Mouse (Mus musculus) MEL (cell line): ENCODE data around the gene B130006D01Rik. TPM values are rescaled to one million over a fixed set of nuclear protein-coding genes. Genes with fewer than 3 reads are reported as not detected.

Source experiments
- DNase-seq: peaks from one replicate; pipeline ENCODE4 v3.0.0; 2011; ENCODE audit warnings: low read depth, low spot score
- H3K27ac ChIP-seq: 2 replicates; pipeline ENCODE4 v1.5.1; 2012; ENCODE audit warnings: low read depth, mild to moderate bottlenecking, control low read depth, low read length, moderate library complexity; ENCODE audit not compliant: control insufficient read depth
- H3K27me3 ChIP-seq, 2 experiments: fragments of 150-350 bp in 1 of 2; sonication (generic) in 1 of 2; 2 replicates each; pipeline ENCODE4 v1.6.1; 2012; ENCODE audit warnings: low read length in 2 of 2, mild to moderate bottlenecking in 2 of 2, improper control_type of control experiment in 1 of 2, moderate library complexity in 1 of 2; ENCODE audit not compliant: insufficient read depth in 2 of 2, control insufficient read depth in 1 of 2
- H3K36me3 ChIP-seq, 2 experiments: 2 replicates each; pipeline ENCODE4 v1.6.1; 2012 to 2014; ENCODE audit warnings: low read length in 2 of 2, improper control_type of control experiment in 1 of 2, inconsistent platforms in 1 of 2, mild to moderate bottlenecking in 1 of 2; ENCODE audit not compliant: insufficient read depth in 2 of 2, control insufficient read depth in 1 of 2
- H3K4me1 ChIP-seq, 2 experiments: fragments of 150-350 bp in 1 of 2; sonication (generic) in 1 of 2; 2 replicates each; pipeline ENCODE4 v1.6.1; 2012; ENCODE audit warnings: low read length in 2 of 2, improper control_type of control experiment in 1 of 2, mild to moderate bottlenecking in 1 of 2; ENCODE audit not compliant: insufficient read depth in 2 of 2, control insufficient read depth in 1 of 2
- H3K4me3 ChIP-seq, 2 experiments: fragments of 150-350 bp in 1 of 2; sonication (generic) in 1 of 2; 2 replicates each; pipeline ENCODE4 v1.5.1; 2012; ENCODE audit warnings: low read depth in 2 of 2, low read length in 2 of 2, mild to moderate bottlenecking in 2 of 2, moderate library complexity in 2 of 2, control low read depth in 1 of 2, improper control_type of control experiment in 1 of 2; ENCODE audit not compliant: control insufficient read depth in 1 of 2, insufficient read depth in 1 of 2
- H3K79me2 ChIP-seq: 2 replicates; pipeline ENCODE4 v1.6.1; 2012; ENCODE audit warnings: mild to moderate bottlenecking, low read length, moderate library complexity; ENCODE audit not compliant: control insufficient read depth, poor library complexity, insufficient read depth
- H3K9ac ChIP-seq: 2 replicates; pipeline ENCODE4 v1.6.1; 2012; ENCODE audit warnings: low read depth, mild to moderate bottlenecking, control low read depth, low read length, moderate library complexity; ENCODE audit not compliant: control insufficient read depth, poor library complexity, severe bottlenecking
- H3K9me3 ChIP-seq: fragments of 150-350 bp; sonication (generic); replicated peaks from 2 replicates; pipeline ENCODE4 v1.6.1; 2012; ENCODE audit warnings: mild to moderate bottlenecking, low read length, improper control_type of control experiment, moderate library complexity; ENCODE audit not compliant: insufficient read depth
- CHD1 ChIP-seq: IDR thresholded peaks from 2 replicates; pipeline ENCODE4 v1.6.1; 2012; ENCODE audit warnings: low read depth, mild to moderate bottlenecking, inconsistent platforms, low read length, improper control_type of control experiment
- CTCF ChIP-seq, 3 experiments: IDR thresholded peaks in 2 of 3; conservative IDR thresholded peaks in 1 of 3; 2 replicates each; pipeline ENCODE4 v1.5.1; 2011 to 2012; ENCODE audit warnings: low read length in 3 of 3, low read depth in 2 of 3, mild to moderate bottlenecking in 2 of 3, improper control_type of control experiment in 1 of 3, inconsistent platforms in 1 of 3, mixed read lengths in 1 of 3, moderate library complexity in 1 of 3; ENCODE audit not compliant: control insufficient read depth in 1 of 3, insufficient read depth in 1 of 3, poor library complexity in 1 of 3, severe bottlenecking in 1 of 3
- E2F4 ChIP-seq: IDR thresholded peaks from 2 replicates; pipeline ENCODE4 v1.6.1; 2011; ENCODE audit warnings: low read depth, low read length, improper control_type of control experiment, borderline replicate concordance
- ELF1 ChIP-seq: IDR thresholded peaks from 2 replicates; pipeline ENCODE4 v1.6.1; 2014; ENCODE audit warnings: low read depth, mild to moderate bottlenecking, inconsistent platforms, low read length, improper control_type of control experiment, moderate library complexity
- EP300 ChIP-seq, 2 experiments: IDR thresholded peaks; 2 replicates each; pipeline ENCODE4 v1.6.1; 2011; ENCODE audit warnings: improper control_type of control experiment in 2 of 2, low read length in 2 of 2, low read depth in 1 of 2, mild to moderate bottlenecking in 1 of 2
- ETS1 ChIP-seq: IDR thresholded peaks from 2 replicates; pipeline ENCODE4 v1.6.1; 2012; ENCODE audit warnings: low read depth, mild to moderate bottlenecking, inconsistent platforms, low read length, improper control_type of control experiment, moderate library complexity
- GABPA ChIP-seq: IDR thresholded peaks from 2 replicates; pipeline ENCODE4 v1.6.1; 2012; ENCODE audit warnings: low read depth, mild to moderate bottlenecking, inconsistent platforms, low read length, improper control_type of control experiment, moderate library complexity
- GATA1 ChIP-seq: IDR thresholded peaks from 2 replicates; pipeline ENCODE4 v1.6.1; 2011; ENCODE audit warnings: low read depth, low read length, improper control_type of control experiment
- HCFC1 ChIP-seq: IDR thresholded peaks from 2 replicates; pipeline ENCODE4 v1.6.1; 2012; ENCODE audit warnings: low read depth, mild to moderate bottlenecking, inconsistent platforms, low read length, improper control_type of control experiment, moderate library complexity
- JUND ChIP-seq: IDR thresholded peaks from 2 replicates; pipeline ENCODE4 v1.6.1; 2011; ENCODE audit warnings: low read depth, mild to moderate bottlenecking, improper control_type of control experiment, low read length
- KAT2A ChIP-seq: conservative IDR thresholded peaks from 2 replicates; pipeline ENCODE4 v1.6.1; 2012; ENCODE audit warnings: low read depth, low read length, improper control_type of control experiment, inconsistent platforms
- MAFK ChIP-seq: IDR thresholded peaks from 2 replicates; pipeline ENCODE4 v1.6.1; 2011; ENCODE audit warnings: low read depth, mild to moderate bottlenecking, low read length, improper control_type of control experiment, borderline replicate concordance
- MAX ChIP-seq: IDR thresholded peaks from 2 replicates; pipeline ENCODE4 v1.6.1; 2011; ENCODE audit warnings: low read length, improper control_type of control experiment
- MEF2A ChIP-seq: IDR thresholded peaks from 2 replicates; pipeline ENCODE4 v1.6.1; 2014; ENCODE audit warnings: low read depth, mild to moderate bottlenecking, inconsistent platforms, low read length, improper control_type of control experiment; ENCODE audit not compliant: poor library complexity, insufficient replicate concordance, severe bottlenecking; ENCODE audit errors: extremely low read depth
- MXI1 ChIP-seq: IDR thresholded peaks from 2 replicates; pipeline ENCODE4 v1.6.1; 2011; ENCODE audit warnings: mild to moderate bottlenecking, low read depth, low read length, improper control_type of control experiment
- MYB ChIP-seq: IDR thresholded peaks from 2 replicates; pipeline ENCODE4 v1.6.1; 2011; ENCODE audit warnings: mild to moderate bottlenecking, low read depth, low read length, improper control_type of control experiment
- MYC ChIP-seq: IDR thresholded peaks from 2 replicates; pipeline ENCODE4 v1.6.1; 2011; ENCODE audit warnings: low read depth, mild to moderate bottlenecking, low read length, improper control_type of control experiment, moderate library complexity
- NRF1 ChIP-seq: IDR thresholded peaks from 2 replicates; pipeline ENCODE4 v1.6.1; 2014; ENCODE audit warnings: low read depth, mild to moderate bottlenecking, inconsistent platforms, low read length, improper control_type of control experiment, moderate library complexity; ENCODE audit not compliant: poor library complexity, insufficient read depth, severe bottlenecking
- POLR2A ChIP-seq, 2 experiments: IDR thresholded peaks; 2 replicates each; pipeline ENCODE4 v1.6.1; 2011 to 2012; ENCODE audit warnings: low read length in 2 of 2, mild to moderate bottlenecking in 2 of 2, control low read depth in 1 of 2, improper control_type of control experiment in 1 of 2, low read depth in 1 of 2, moderate library complexity in 1 of 2; ENCODE audit not compliant: control insufficient read depth in 1 of 2, insufficient read depth in 1 of 2, poor library complexity in 1 of 2
- POLR2AphosphoS2 ChIP-seq: IDR thresholded peaks from 2 replicates; pipeline ENCODE4 v1.6.1; 2011; ENCODE audit warnings: low read length, improper control_type of control experiment
- RAD21 ChIP-seq: IDR thresholded peaks from 2 replicates; pipeline ENCODE4 v1.6.1; 2011; ENCODE audit warnings: mild to moderate bottlenecking, low read depth, low read length, improper control_type of control experiment
- RCOR1 ChIP-seq: IDR thresholded peaks from 2 replicates; pipeline ENCODE4 v1.6.1; 2012; ENCODE audit warnings: low read depth, mild to moderate bottlenecking, inconsistent platforms, low read length, improper control_type of control experiment
- SIN3A ChIP-seq: IDR thresholded peaks from 2 replicates; pipeline ENCODE4 v1.6.1; 2012; ENCODE audit warnings: low read length, improper control_type of control experiment, inconsistent platforms
- SMC3 ChIP-seq: IDR thresholded peaks from 2 replicates; pipeline ENCODE4 v1.6.1; 2011; ENCODE audit warnings: low read depth, low read length, improper control_type of control experiment
- TBP ChIP-seq: IDR thresholded peaks from 2 replicates; pipeline ENCODE4 v1.8.0; 2011; ENCODE audit warnings: low read depth, low read length, improper control_type of control experiment
- UBTF ChIP-seq: IDR thresholded peaks from 2 replicates; pipeline ENCODE4 v1.6.1; 2012; ENCODE audit warnings: low read depth, mild to moderate bottlenecking, inconsistent platforms, low read length, improper control_type of control experiment, moderate library complexity, borderline replicate concordance; ENCODE audit not compliant: insufficient read depth
- USF1 ChIP-seq: IDR thresholded peaks from 2 replicates; pipeline ENCODE4 v1.6.1; 2014; ENCODE audit warnings: low read depth, mild to moderate bottlenecking, inconsistent platforms, low read length, improper control_type of control experiment, moderate library complexity
- USF2 ChIP-seq, 2 experiments: IDR thresholded peaks; 2 replicates each; pipeline ENCODE4 v1.6.1; 2011 to 2012; ENCODE audit warnings: improper control_type of control experiment in 2 of 2, low read length in 2 of 2, borderline replicate concordance in 1 of 2, inconsistent platforms in 1 of 2, low read depth in 1 of 2, mild to moderate bottlenecking in 1 of 2; ENCODE audit not compliant: insufficient read depth in 1 of 2
- ZC3H11A ChIP-seq: IDR thresholded peaks from 2 replicates; pipeline ENCODE4 v1.6.1; 2012; ENCODE audit warnings: low read depth, mild to moderate bottlenecking, inconsistent platforms, low read length, improper control_type of control experiment
- ZMIZ1 ChIP-seq: IDR thresholded peaks from 2 replicates; pipeline ENCODE4 v1.6.1; 2012; ENCODE audit warnings: low read depth, mild to moderate bottlenecking, inconsistent platforms, low read length, improper control_type of control experiment, moderate library complexity
- ZNF384 ChIP-seq: IDR thresholded peaks from 2 replicates; pipeline ENCODE4 v1.6.1; 2012; ENCODE audit warnings: low read depth, mild to moderate bottlenecking, inconsistent platforms, low read length, improper control_type of control experiment
- polyA plus RNA-seq, 2 experiments: library from polyadenylated mRNA; stranded (reverse) in 1 of 2; unstranded in 1 of 2; fragments of >175 nt in 1 of 2; fragments of >200 nt in 1 of 2; gene quantifications; 2 replicates each; pipeline versions ENCODE4 v1.2.1 to v1.2.4; 2012; ENCODE audit warnings: low replicate concordance in 2 of 2, low read depth in 1 of 2; ENCODE audit not compliant: insufficient read length in 2 of 2, insufficient read depth in 1 of 2, missing spikeins in 1 of 2
- total RNA-seq: library from RNA; depleted of rRNA; stranded (reverse); fragments of 300-350 nt; gene quantifications from 2 replicates; pipeline ENCODE4 v1.2.3, GENCODE M21; 2012

The B130006D01Rik gene
- total and polyA plus RNA-seq, 3 experiments: 0.11 to 0.73 TPM; not detected in 1

DNA sequence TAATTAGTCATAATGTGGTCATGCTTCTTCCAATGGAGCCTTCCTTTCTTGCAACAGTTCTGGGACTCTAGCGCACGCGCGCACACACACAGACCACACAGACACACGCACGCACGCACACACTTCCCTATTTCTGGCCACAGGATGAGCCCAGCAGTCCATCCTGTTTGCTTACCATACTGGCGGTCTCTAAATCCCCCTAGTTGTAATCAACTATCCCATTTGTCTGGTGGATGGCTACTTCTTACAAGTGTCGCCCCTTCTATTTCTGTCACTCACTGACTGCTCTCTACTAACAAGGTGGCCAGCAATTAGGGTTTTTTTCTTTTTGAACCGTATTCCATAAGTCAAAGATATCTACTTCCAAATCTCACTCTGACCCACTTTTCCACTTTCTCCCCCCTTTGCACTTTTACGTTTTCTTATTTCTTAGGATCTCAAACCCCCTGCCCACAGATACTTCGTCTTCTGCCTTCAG lies 11.3 kb upstream of the B130006D01Rik start (continued):
- TF ChIP-seq MXI1 (peak; percentile 82), CHD1 (0 out of 2 replicates have a peak, but pooled peaks have one; percentile 84), GATA1 (no peak), ZMIZ1 (peak; percentile 80; the same call in 1 of the 2 replicates), GABPA (no peak), E2F4 (no peak), MYB (no peak), MAX (peak; percentile 54), MEF2A (no peak), SIN3A (peak; percentile 67), RAD21 (no peak), USF1 (no peak)
- TF ChIP-seq, all 39 proteins: peak for 18

DNA sequence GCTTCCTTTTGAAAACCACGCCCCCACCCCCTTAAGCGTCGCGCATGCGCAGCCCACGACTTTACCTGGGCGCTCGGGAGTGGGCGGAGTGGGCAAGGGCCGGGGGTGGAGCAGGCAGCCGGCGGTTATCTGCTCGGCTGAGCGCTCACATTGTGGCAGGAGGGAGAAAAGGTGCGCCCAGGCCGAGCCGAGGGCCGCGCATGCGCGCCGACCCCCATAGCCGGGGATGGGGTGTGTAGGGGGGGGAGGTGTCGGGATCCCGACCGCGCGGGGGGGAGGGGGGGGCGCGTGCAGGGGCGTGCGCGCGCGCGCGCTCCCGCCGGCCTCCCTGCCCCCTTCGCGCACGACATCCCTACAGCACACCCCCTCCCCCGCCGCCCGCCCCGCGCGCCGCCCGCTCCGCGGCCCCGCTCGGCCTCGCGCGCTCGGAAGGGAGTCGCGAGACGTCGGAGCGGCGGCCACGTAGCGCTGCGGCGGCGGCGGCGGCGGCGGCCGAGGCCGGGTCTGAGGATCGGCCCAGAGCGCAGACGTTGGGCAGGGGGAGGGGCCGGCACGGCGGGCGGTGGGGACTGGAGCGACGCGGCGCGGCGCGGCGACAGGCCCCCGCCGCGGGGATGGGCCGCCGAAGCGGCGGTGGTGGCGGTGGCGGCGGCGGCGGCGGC lies 10.7 kb upstream of the B130006D01Rik start, which contains the start of gene Zfp652:
TSS of gene Zfp652 (plus strand) at position 111 of the 662 bp plus-strand sequence.
- peaks cover 16 to 38% of the 10 kb centered on the region in 2 experiments for H3K4me1 ChIP-seq
- H3K27me3 ChIP-seq: no peaks in the 10 kb centered on the region
- peak; percentile 99 for DNase-seq
- TF ChIP-seq ZMIZ1 (peak; percentile 3; the same call in 1 of the 2 replicates), SIN3A (no peak; the same call in none of the 2 replicates), RAD21 (no peak), USF2 (IDR thresholded peaks at IDR 0.05; ENCODE audit: borderline replicate concordance in 1 of 2, insufficient read depth in 1 of 2, low read depth in 1 of 2, low read length in 2 of 2) (no peak), CHD1 (no peak), HCFC1 (peak; percentile 68; the same call in 1 of the 2 replicates), NRF1 (peak; percentile 92), ETS1 (peak; percentile 73), MXI1 (no peak; the same call in 1 of the 2 replicates), GATA1 (peak; percentile 23; the same call in 1 of the 2 replicates), POLR2A (IDR thresholded peaks at IDR 0.05; ENCODE audit: control insufficient read depth in 1 of 2, insufficient read depth in 1 of 2, low read depth in 1 of 2, low read length in 2 of 2, poor library complexity in 1 of 2) (peak in 1 of 2 experiments; percentile 66; a peak in 2 of 4 replicates), SMC3 (no peak; the same call in 1 of the 2 replicates), GABPA (no peak), ZNF384 (no peak), KAT2A (peak; percentile 35), RCOR1 (peak; percentile 44; the same call in 1 of the 2 replicates), ZC3H11A (no peak), TBP (no peak), EP300 (IDR thresholded peaks at IDR 0.05; ENCODE audit: low read depth in 1 of 2, low read length in 2 of 2) (peak in 1 of 2 experiments; percentile 73; a peak in 2 of 4 replicates), JUND (no peak), MAFK (0 out of 2 replicates have a peak, but pooled peaks have one; percentile 26), ELF1 (peak; percentile 61; the same call in 1 of the 2 replicates), CTCF (IDR thresholded peaks at IDR 0.05 in 2 of 3, conservative IDR thresholded peaks at IDR 0.05 in 1 of 3; ENCODE audit: control insufficient read depth in 1 of 3, insufficient read depth in 1 of 3, low read depth in 2 of 3, low read length in 3 of 3, poor library complexity in 1 of 3, severe bottlenecking in 1 of 3) (no peak), MAX (no peak; the same call in none of the 2 replicates), MYB (peak; percentile 11; the same call in 1 of the 2 replicates), MYC (no peak), POLR2AphosphoS2 (no peak; the same call in 1 of the 2 replicates), UBTF (no peak)

More for the DNA sequence above, 10.7 kb upstream of the B130006D01Rik start, which contains the start of gene Zfp652:
- Histone ChIP-seq H3K9ac (peak within 1 kb of the TSS; percentile 93), H3K79me2 (peaks cover 48% of the 10 kb centered on the region), H3K36me3 (peaks cover 3 to 49% of the 10 kb centered on the region in 2 experiments; a peak in 3 of 4 replicates), H3K27ac (peak within 1 kb of the TSS; percentile 92), H3K4me3 (peak within 1 kb of the TSS; percentile 86 to 91), H3K9me3 (no peaks in the 10 kb centered on the region)
